Mouse (Mus musculus): ENCODE measurements around the gene Olfr1424. TPM values are rescaled to one million over a fixed set of nuclear protein-coding genes. Genes with fewer than 3 reads are reported as not detected.
A peak's percentile ranks its signal among the peaks of the same experiment; 100 is the strongest.

Olfr1424 gene
- polyA plus RNA-seq, 1 experiment from 2014 or later: not detected

DNA sequence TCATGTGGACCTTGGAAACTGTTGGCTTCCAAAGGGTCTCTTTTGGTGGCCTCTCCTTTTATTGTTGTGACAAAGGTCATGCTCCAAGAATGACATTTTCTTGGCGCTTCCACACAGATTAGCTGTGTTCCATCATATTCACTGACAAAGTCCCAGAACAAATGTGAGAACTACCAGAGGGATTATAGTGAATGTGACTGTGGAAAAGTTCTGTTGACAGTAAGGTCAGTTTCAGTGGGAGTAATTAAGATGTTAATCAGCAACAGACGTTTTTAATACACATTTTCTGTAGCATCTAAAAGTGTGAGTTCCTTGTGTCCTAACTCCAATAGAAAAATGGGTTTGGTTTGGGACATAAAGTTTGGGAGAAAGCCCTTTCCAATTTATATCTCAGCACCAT, 21.3 kb downstream of the Olfr1424 start, which contains the start of gene Olfr1423:
Gene Olfr1423, minus strand, starts transcription at position 101 of the 400 bp plus-strand sequence.
- no peak within 1 kb of the TSS for H3K4me3 ChIP-seq (ENCODE audit: control insufficient read depth in 1 of 2, insufficient read depth in 1 of 2, low read depth in 1 of 2, low read length in 2 of 2)
- H3K4me1 ChIP-seq (ENCODE audit: control insufficient read depth in 2 of 2, insufficient read depth in 2 of 2, low read length in 2 of 2): no peaks in the 10 kb centered on the region
- no peaks in the 10 kb centered on the region for H3K36me3 ChIP-seq (ENCODE audit: control insufficient read depth, insufficient read depth, low read length)
- no peaks in the 10 kb centered on the region for H3K27me3 ChIP-seq (ENCODE audit: control insufficient read depth, insufficient read depth, low read length)
- no peaks in the 10 kb centered on the region for H3K9me3 ChIP-seq (ENCODE audit: control insufficient read depth, low read length)
- 49% methylated on average over 2 of the region's 2 CpGs for WGBS
- no peak within 1 kb of the TSS for H3K4me2 ChIP-seq (ENCODE audit: low read length)
- H3K9ac ChIP-seq (ENCODE audit: low read length): no peak within 1 kb of the TSS
- no peak for ATAC-seq (ENCODE audit: insufficient number of reproducible peaks, insufficient read depth, low FRiP score, low read depth)
- H3K27ac ChIP-seq (replicated peaks in 1 of 2; ENCODE audit: control insufficient read depth in 1 of 2, insufficient read depth in 1 of 2, low read depth in 2 of 2, low read length in 2 of 2): no peak within 1 kb of the TSS

- Histone ChIP-seq H3K9ac (ENCODE audit: low read length) (no peak overlapping the region), H3K4me1 (ENCODE audit: control insufficient read depth in 2 of 2, insufficient read depth in 2 of 2, low read length in 2 of 2) (no peaks in the 10 kb centered on the region), H3K27ac (replicated peaks in 1 of 2; ENCODE audit: control insufficient read depth in 1 of 2, insufficient read depth in 1 of 2, low read depth in 2 of 2, low read length in 2 of 2) (no peak overlapping the region), H3K9me3 (ENCODE audit: control insufficient read depth, low read length) (no peaks in the 10 kb centered on the region), H3K4me3 (ENCODE audit: control insufficient read depth in 1 of 2, insufficient read depth in 1 of 2, low read depth in 1 of 2, low read length in 2 of 2) (no peak overlapping the region), H3K36me3 (ENCODE audit: control insufficient read depth, insufficient read depth, low read length) (no peaks in the 10 kb centered on the region), H3K27me3 (ENCODE audit: control insufficient read depth, insufficient read depth, low read length) (no peaks in the 10 kb centered on the region), H3K4me2 (ENCODE audit: low read length) (no peak overlapping the region)
- no peak for ATAC-seq (ENCODE audit: insufficient number of reproducible peaks, insufficient read depth, low FRiP score, low read depth)
These were observed 24.8 kb downstream of the Olfr1424 start for GRCm38 (mm10) chr19:12037727-12038126.

GRCm38 (mm10) chr19:12026606-12027005, 35.9 kb downstream of the Olfr1424 start:
- no peak overlapping the region for H3K9ac ChIP-seq (ENCODE audit: low read length)
- H3K27me3 ChIP-seq (ENCODE audit: control insufficient read depth, insufficient read depth, low read length): no peaks in the 10 kb centered on the region
- ATAC-seq (ENCODE audit: insufficient number of reproducible peaks, insufficient read depth, low FRiP score, low read depth): no peak
- H3K9me3 ChIP-seq (ENCODE audit: control insufficient read depth, low read length): no peaks in the 10 kb centered on the region
- no peaks in the 10 kb centered on the region for H3K4me1 ChIP-seq (ENCODE audit: control insufficient read depth in 2 of 2, insufficient read depth in 2 of 2, low read length in 2 of 2)
- no peak overlapping the region for H3K4me3 ChIP-seq (ENCODE audit: control insufficient read depth in 1 of 2, insufficient read depth in 1 of 2, low read depth in 1 of 2, low read length in 2 of 2)
- H3K36me3 ChIP-seq (ENCODE audit: control insufficient read depth, insufficient read depth, low read length): no peaks in the 10 kb centered on the region
- 28% methylated on average over 2 of the region's 2 CpGs for WGBS
- no peak overlapping the region for H3K27ac ChIP-seq (replicated peaks in 1 of 2; ENCODE audit: control insufficient read depth in 1 of 2, insufficient read depth in 1 of 2, low read depth in 2 of 2, low read length in 2 of 2)
- H3K4me2 ChIP-seq (ENCODE audit: low read length): no peak overlapping the region

DNA sequence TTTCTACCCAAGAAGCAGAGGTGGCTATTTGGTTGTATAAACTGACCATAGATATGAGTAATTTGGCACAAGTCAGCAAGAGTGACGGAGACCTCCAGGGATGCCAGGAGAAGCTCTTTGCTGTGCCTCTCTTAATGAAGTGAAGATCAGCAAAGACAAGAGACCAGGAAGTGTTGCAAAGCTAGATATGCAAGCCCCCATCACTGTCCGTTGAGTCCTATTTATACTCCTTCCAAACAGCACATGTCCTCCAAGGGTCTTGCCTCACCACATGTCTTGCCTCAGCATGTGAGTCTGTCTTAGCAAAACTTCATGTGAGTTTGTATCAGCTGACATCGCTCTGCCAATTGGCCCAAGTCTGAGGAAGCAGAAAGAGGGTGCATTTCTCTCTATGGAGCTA, 37.1 kb downstream of the Olfr1424 start:
- Histone ChIP-seq H3K4me1 (ENCODE audit: control insufficient read depth in 2 of 2, insufficient read depth in 2 of 2, low read length in 2 of 2) (no peaks in the 10 kb centered on the region), H3K36me3 (ENCODE audit: control insufficient read depth, insufficient read depth, low read length) (no peaks in the 10 kb centered on the region), H3K27ac (replicated peaks in 1 of 2; ENCODE audit: control insufficient read depth in 1 of 2, insufficient read depth in 1 of 2, low read depth in 2 of 2, low read length in 2 of 2) (no peak overlapping the region), H3K4me2 (ENCODE audit: low read length) (no peak overlapping the region), H3K9me3 (ENCODE audit: control insufficient read depth, low read length) (no peaks in the 10 kb centered on the region), H3K4me3 (ENCODE audit: control insufficient read depth in 1 of 2, insufficient read depth in 1 of 2, low read depth in 1 of 2, low read length in 2 of 2) (no peak overlapping the region), H3K9ac (ENCODE audit: low read length) (no peak overlapping the region), H3K27me3 (ENCODE audit: control insufficient read depth, insufficient read depth, low read length) (no peaks in the 10 kb centered on the region)
- ATAC-seq (ENCODE audit: insufficient number of reproducible peaks, insufficient read depth, low FRiP score, low read depth): no peak
- WGBS: 73% methylated on average over 3 of the region's 3 CpGs

DNA sequence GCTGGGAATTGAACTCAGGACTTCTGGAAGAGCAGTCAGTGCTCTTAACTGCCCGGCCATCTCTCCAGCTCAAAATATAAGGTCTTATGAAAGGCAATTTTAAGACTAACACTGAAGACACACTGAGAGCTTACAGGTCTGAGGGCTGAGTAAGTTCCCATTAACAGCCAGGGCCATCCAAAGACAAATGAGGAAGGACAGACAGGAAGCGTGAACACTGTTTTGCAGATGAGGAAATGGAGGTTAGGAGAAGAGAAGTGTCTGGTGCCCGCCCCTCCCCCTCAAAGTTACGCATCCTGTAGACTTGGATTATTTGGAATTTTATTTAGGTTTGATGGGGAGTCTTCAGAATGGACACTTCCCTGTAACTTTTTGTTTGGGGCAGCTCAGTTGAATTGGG, 38.3 kb downstream of the Olfr1424 start:
- no peaks in the 10 kb centered on the region for H3K9me3 ChIP-seq (ENCODE audit: control insufficient read depth, low read length)
- WGBS: 86% methylated on average over 4 of the region's 4 CpGs
- no peaks in the 10 kb centered on the region for H3K4me1 ChIP-seq (ENCODE audit: control insufficient read depth in 2 of 2, insufficient read depth in 2 of 2, low read length in 2 of 2)
- no peaks in the 10 kb centered on the region for H3K36me3 ChIP-seq (ENCODE audit: control insufficient read depth, insufficient read depth, low read length)
- no peak overlapping the region for H3K4me2 ChIP-seq (ENCODE audit: low read length)
- ATAC-seq (ENCODE audit: insufficient number of reproducible peaks, insufficient read depth, low FRiP score, low read depth): no peak
- no peaks in the 10 kb centered on the region for H3K27me3 ChIP-seq (ENCODE audit: control insufficient read depth, insufficient read depth, low read length)
- H3K9ac ChIP-seq (ENCODE audit: low read length): no peak overlapping the region
- H3K4me3 ChIP-seq (ENCODE audit: control insufficient read depth in 1 of 2, insufficient read depth in 1 of 2, low read depth in 1 of 2, low read length in 2 of 2): no peak overlapping the region
- no peak overlapping the region for H3K27ac ChIP-seq (replicated peaks in 1 of 2; ENCODE audit: control insufficient read depth in 1 of 2, insufficient read depth in 1 of 2, low read depth in 2 of 2, low read length in 2 of 2)

DNA sequence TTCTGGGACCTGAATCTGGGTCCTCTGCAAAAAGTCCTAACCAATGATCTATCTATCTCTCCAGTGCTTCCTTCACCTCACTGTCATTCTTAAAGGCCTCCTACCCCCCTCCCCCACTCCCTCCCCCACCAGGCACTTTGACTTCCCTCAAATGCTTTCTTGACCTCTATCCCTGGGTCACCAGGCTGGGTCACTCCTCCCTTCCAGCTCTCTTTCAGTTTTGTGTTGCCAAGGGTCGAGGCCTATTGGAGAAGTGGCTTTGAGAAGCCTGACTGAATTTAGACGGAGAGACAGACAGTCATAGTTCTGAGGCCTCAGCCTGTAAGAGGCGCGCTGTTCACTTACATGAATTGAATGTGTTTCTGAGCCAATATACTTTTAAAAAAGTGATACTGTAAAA, 46.3 kb downstream of the Olfr1424 start:
- no peaks in the 10 kb centered on the region for H3K4me1 ChIP-seq (ENCODE audit: control insufficient read depth in 2 of 2, insufficient read depth in 2 of 2, low read length in 2 of 2)
- no peaks in the 10 kb centered on the region for H3K36me3 ChIP-seq (ENCODE audit: control insufficient read depth, insufficient read depth, low read length)
- no peak for ATAC-seq (ENCODE audit: insufficient number of reproducible peaks, insufficient read depth, low FRiP score, low read depth)
- WGBS: 85% methylated on average over 4 of the region's 4 CpGs
- H3K9ac ChIP-seq (ENCODE audit: low read length): no peak overlapping the region
- no peak overlapping the region for H3K4me3 ChIP-seq (ENCODE audit: control insufficient read depth in 1 of 2, insufficient read depth in 1 of 2, low read depth in 1 of 2, low read length in 2 of 2)
- no peaks in the 10 kb centered on the region for H3K27me3 ChIP-seq (ENCODE audit: control insufficient read depth, insufficient read depth, low read length)
- no peak overlapping the region for H3K4me2 ChIP-seq (ENCODE audit: low read length)
- H3K9me3 ChIP-seq (ENCODE audit: control insufficient read depth, low read length): no peaks in the 10 kb centered on the region
- H3K27ac ChIP-seq (replicated peaks in 1 of 2; ENCODE audit: control insufficient read depth in 1 of 2, insufficient read depth in 1 of 2, low read depth in 2 of 2, low read length in 2 of 2): no peak overlapping the region

DNA sequence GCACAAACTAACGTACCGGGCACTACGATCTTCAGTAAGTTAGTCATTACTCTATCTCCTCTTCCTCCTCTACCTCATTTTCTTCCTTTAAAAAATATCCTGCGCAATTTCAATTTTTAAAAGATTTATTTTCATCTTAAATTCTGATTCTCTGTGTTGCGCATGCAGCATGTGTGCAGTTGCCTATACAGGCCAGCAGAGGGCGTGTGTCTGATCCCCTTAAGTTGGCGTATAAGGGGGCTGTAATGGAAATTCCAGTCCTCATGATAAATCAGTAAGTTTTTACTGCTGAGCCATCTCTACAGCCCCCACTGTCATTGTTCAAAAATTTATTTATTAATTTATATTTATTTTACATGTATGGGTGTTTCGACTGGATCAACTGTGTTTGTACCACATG, 46.8 kb downstream of the Olfr1424 start:
- no peak for ATAC-seq (ENCODE audit: insufficient number of reproducible peaks, insufficient read depth, low FRiP score, low read depth)
- Histone ChIP-seq H3K4me1 (ENCODE audit: control insufficient read depth in 2 of 2, insufficient read depth in 2 of 2, low read length in 2 of 2) (no peaks in the 10 kb centered on the region), H3K4me3 (ENCODE audit: control insufficient read depth in 1 of 2, insufficient read depth in 1 of 2, low read depth in 1 of 2, low read length in 2 of 2) (no peak overlapping the region), H3K27ac (replicated peaks in 1 of 2; ENCODE audit: control insufficient read depth in 1 of 2, insufficient read depth in 1 of 2, low read depth in 2 of 2, low read length in 2 of 2) (no peak overlapping the region), H3K9me3 (ENCODE audit: control insufficient read depth, low read length) (no peaks in the 10 kb centered on the region), H3K27me3 (ENCODE audit: control insufficient read depth, insufficient read depth, low read length) (no peaks in the 10 kb centered on the region), H3K36me3 (ENCODE audit: control insufficient read depth, insufficient read depth, low read length) (no peaks in the 10 kb centered on the region), H3K9ac (ENCODE audit: low read length) (no peak overlapping the region), H3K4me2 (ENCODE audit: low read length) (no peak overlapping the region)
- 67% methylated on average over 8 of the region's 8 CpGs for WGBS

DNA sequence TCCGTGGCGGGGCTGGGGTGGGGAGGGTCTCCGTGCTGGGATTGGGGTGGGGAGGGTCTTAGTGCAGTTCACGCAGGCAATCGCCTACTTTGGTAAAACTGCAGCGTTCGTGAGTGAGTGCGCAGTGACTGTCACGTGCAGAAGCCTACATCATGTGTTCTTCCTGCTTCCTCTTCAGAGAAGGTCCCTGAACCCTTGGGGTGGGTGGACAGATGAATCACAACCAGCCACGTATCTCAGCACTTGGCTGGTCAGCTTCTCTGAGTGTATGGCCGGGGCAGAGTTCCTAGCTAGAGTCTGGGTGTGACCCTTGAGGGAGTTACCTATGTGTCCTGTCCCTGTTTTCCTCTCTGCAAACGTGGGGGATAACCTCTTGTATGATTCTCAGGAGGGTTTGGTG, 49.3 kb downstream of the Olfr1424 start:
- no peaks in the 10 kb centered on the region for H3K27me3 ChIP-seq (ENCODE audit: control insufficient read depth, insufficient read depth, low read length)
- no peaks in the 10 kb centered on the region for H3K36me3 ChIP-seq (ENCODE audit: control insufficient read depth, insufficient read depth, low read length)
- ATAC-seq (ENCODE audit: insufficient number of reproducible peaks, insufficient read depth, low FRiP score, low read depth): no peak
- peak overlapping the region; percentile 24 to 32; a peak in 1 of 4 replicates for H3K27ac ChIP-seq (replicated peaks in 1 of 2; ENCODE audit: control insufficient read depth in 1 of 2, insufficient read depth in 1 of 2, low read depth in 2 of 2, low read length in 2 of 2)
- peak overlapping the region; percentile 72 for H3K9ac ChIP-seq (ENCODE audit: low read length)
- H3K4me2 ChIP-seq (ENCODE audit: low read length): peak overlapping the region; percentile 75
- H3K4me3 ChIP-seq (ENCODE audit: control insufficient read depth in 1 of 2, insufficient read depth in 1 of 2, low read depth in 1 of 2, low read length in 2 of 2): peak overlapping the region; percentile 30 to 57
- WGBS: under 1% methylated on average over 12 of the region's 12 CpGs
- H3K9me3 ChIP-seq (ENCODE audit: control insufficient read depth, low read length): no peaks in the 10 kb centered on the region
- H3K4me1 ChIP-seq (ENCODE audit: control insufficient read depth in 2 of 2, insufficient read depth in 2 of 2, low read length in 2 of 2): 0 out of 4 replicates have a peak, but pooled peaks cover 0 to 6% of the 10 kb centered on the region in 2 experiments

Data from heart, embryonic 14.5 days (tissue).